Mouse (Mus musculus) kidney, embryonic 16.5 days (tissue): Measurements from ENCODE around the gene Lclat1. TPM values are rescaled to one million over a fixed set of nuclear protein-coding genes. Genes with fewer than 3 reads are reported as not detected.
A peak's percentile ranks its signal among the peaks of the same experiment; 100 is the strongest.

Experiments
- ATAC-seq: fragments of 200-750 bp; cut with Nextera tagmentation; 2 replicates; pipeline ENCODE4 v1.8.0; 2017; ENCODE audit warnings: moderate TSS enrichment; ENCODE audit not compliant: low FRiP score, low TSS enrichment
- H3K27ac ChIP-seq: fragments of 300-500 bp; sonication (generic); 2 replicates; pipeline ENCODE4 v1.5.1; 2014; ENCODE audit warnings: low read length
- H3K27me3 ChIP-seq: fragments of 300-500 bp; sonication (generic); 2 replicates; pipeline ENCODE4 v1.6.1; 2014; ENCODE audit warnings: low read length, control low read depth, mixed read lengths; ENCODE audit not compliant: insufficient read depth
- H3K36me3 ChIP-seq: fragments of 300-500 bp; sonication (generic); 2 replicates; pipeline ENCODE4 v1.6.1; 2014; ENCODE audit warnings: low read length, control low read depth, mixed read lengths; ENCODE audit not compliant: insufficient read depth
- H3K4me1 ChIP-seq: fragments of 300-500 bp; sonication (generic); 2 replicates; pipeline ENCODE4 v1.6.1; 2014; ENCODE audit warnings: low read length, control low read depth, mixed read lengths; ENCODE audit not compliant: insufficient read depth
- H3K4me2 ChIP-seq: fragments of 300-500 bp; sonication (generic); replicated peaks from 2 replicates; pipeline ENCODE4 v1.6.1; 2014; ENCODE audit warnings: low read depth, low read length
- H3K4me3 ChIP-seq: fragments of 300-500 bp; sonication (generic); 2 replicates; pipeline ENCODE4 v1.5.1; 2014; ENCODE audit warnings: mild to moderate bottlenecking, low read length
- H3K9ac ChIP-seq: fragments of 300-500 bp; sonication (generic); replicated peaks from 2 replicates; pipeline ENCODE4 v1.6.1; 2014; ENCODE audit warnings: low read length
- H3K9me3 ChIP-seq: fragments of 300-500 bp; sonication (generic); 2 replicates; pipeline ENCODE4 v1.6.1; 2016; ENCODE audit warnings: low read length, control low read depth
- WGBS: fragments of 180-500 bp; shearing (Covaris S2); extraction: QIAGEN DNeasy Blood & Tissue Kit; methylation state at CpG from one replicate; pipeline ENCODE4 v1.1.7; 2014; 5-methylcytosine and 5-hydroxymethylcytosine counted together
- polyA plus RNA-seq: library from polyadenylated mRNA; unstranded; fragments of >200 nt; fragmentation: Nextera tagmentation; extraction: Ambion mirVana; gene quantifications from 2 replicates; pipeline ENCODE4 v1.2.1, GENCODE M21; 2015

The Lclat1 gene
- polyA plus RNA-seq, 1 experiment from 2014 or later: 16.9 TPM

GRCm38 (mm10) chr17:73108170-73108887 is 544 bp downstream of the Lclat1 start:
- no peak; the same call in 1 of the 2 replicates for ATAC-seq
- H3K36me3 ChIP-seq: no peaks in the 10 kb centered on the region
- peak overlapping the region; percentile 90 for H3K4me2 ChIP-seq
- 2% methylated on average over 35 of the region's 35 CpGs for WGBS
- H3K9me3 ChIP-seq: no peaks in the 10 kb centered on the region
- H3K9ac ChIP-seq: peak overlapping the region; percentile 92
- peaks cover 27% of the 10 kb centered on the region for H3K4me1 ChIP-seq
- peak overlapping the region; percentile 92 for H3K4me3 ChIP-seq
- H3K27ac ChIP-seq: peak overlapping the region; percentile 73
- no peaks in the 10 kb centered on the region for H3K27me3 ChIP-seq

- H3K27me3 ChIP-seq: no peaks in the 10 kb centered on the region
- no peak overlapping the region for H3K27ac ChIP-seq
- no peaks in the 10 kb centered on the region for H3K36me3 ChIP-seq
- no peaks in the 10 kb centered on the region for H3K9me3 ChIP-seq
- H3K9ac ChIP-seq: peak overlapping the region; percentile 92; the same call in 1 of the 2 replicates
- WGBS: 75% methylated on average over 7 of the region's 7 CpGs
- H3K4me2 ChIP-seq: peak overlapping the region; percentile 90
- peak overlapping the region; percentile 92 for H3K4me3 ChIP-seq
- ATAC-seq: no peak
- H3K4me1 ChIP-seq: peaks cover 27% of the 10 kb centered on the region
Observed at GRCm38 (mm10) chr17:73108888-73109259, 1.1 kb downstream of the Lclat1 start.

GRCm38 (mm10) chr17:73112128-73112527 is 4.3 kb downstream of the Lclat1 start:
- peak overlapping the region; percentile 89; the same call in 1 of the 2 replicates for H3K27ac ChIP-seq

GRCm38 (mm10) chr17:73112601-73113000 is 4.8 kb downstream of the Lclat1 start:
- no peak overlapping the region for H3K4me2 ChIP-seq

More at GRCm38 (mm10) chr17:73112128-73112527, 4.3 kb downstream of the Lclat1 start:
- H3K4me1 ChIP-seq: peaks cover 27% of the 10 kb centered on the region
- 68% methylated on average over 7 of the region's 7 CpGs for WGBS
- no peaks in the 10 kb centered on the region for H3K9me3 ChIP-seq
- H3K36me3 ChIP-seq: no peaks in the 10 kb centered on the region
- H3K9ac ChIP-seq: no peak overlapping the region
- no peak for ATAC-seq
- H3K4me2 ChIP-seq: no peak overlapping the region
- H3K4me3 ChIP-seq: no peak overlapping the region
- no peaks in the 10 kb centered on the region for H3K27me3 ChIP-seq

GRCm38 (mm10) chr17:73113230-73113629 is 5.4 kb downstream of the Lclat1 start:
- peak overlapping the region; percentile 59 for H3K27ac ChIP-seq
- H3K4me3 ChIP-seq: no peak overlapping the region
- peak; percentile 77 for ATAC-seq
- H3K9me3 ChIP-seq: no peaks in the 10 kb centered on the region
- 53% methylated on average over 4 of the region's 4 CpGs for WGBS
- no peaks in the 10 kb centered on the region for H3K36me3 ChIP-seq
- H3K4me2 ChIP-seq: no peak overlapping the region
- no peaks in the 10 kb centered on the region for H3K27me3 ChIP-seq
- H3K4me1 ChIP-seq: peaks cover 23% of the 10 kb centered on the region
- H3K9ac ChIP-seq: no peak overlapping the region

More at GRCm38 (mm10) chr17:73112601-73113000, 4.8 kb downstream of the Lclat1 start:
- peak overlapping the region; percentile 89 for H3K27ac ChIP-seq
- no peaks in the 10 kb centered on the region for H3K36me3 ChIP-seq
- H3K4me3 ChIP-seq: no peak overlapping the region
- H3K9me3 ChIP-seq: no peaks in the 10 kb centered on the region
- 29% methylated on average over 6 of the region's 6 CpGs for WGBS
- peaks cover 23% of the 10 kb centered on the region for H3K4me1 ChIP-seq
- ATAC-seq: no peak
- no peak overlapping the region for H3K9ac ChIP-seq
- no peaks in the 10 kb centered on the region for H3K27me3 ChIP-seq

GRCm38 (mm10) chr17:73118134-73118533 is 10.3 kb downstream of the Lclat1 start:
- no peak overlapping the region for H3K27ac ChIP-seq
- H3K4me3 ChIP-seq: no peak overlapping the region
- H3K4me1 ChIP-seq: no peaks in the 10 kb centered on the region; the same call in 1 of the 2 replicates
- H3K4me2 ChIP-seq: no peak overlapping the region
- H3K36me3 ChIP-seq: no peaks in the 10 kb centered on the region
- WGBS: 92% methylated on average over 3 of the region's 3 CpGs
- no peak overlapping the region for H3K9ac ChIP-seq
- ATAC-seq: no peak
- no peaks in the 10 kb centered on the region for H3K27me3 ChIP-seq
- no peaks in the 10 kb centered on the region for H3K9me3 ChIP-seq

- no peaks in the 10 kb centered on the region for H3K4me1 ChIP-seq
- ATAC-seq: no peak
- H3K9ac ChIP-seq: no peak overlapping the region
- no peak overlapping the region for H3K27ac ChIP-seq
- WGBS: 65% methylated on average over 4 of the region's 4 CpGs
- no peak overlapping the region for H3K4me3 ChIP-seq
- H3K36me3 ChIP-seq: no peaks in the 10 kb centered on the region
- no peaks in the 10 kb centered on the region for H3K27me3 ChIP-seq
- H3K4me2 ChIP-seq: no peak overlapping the region
- H3K9me3 ChIP-seq: no peaks in the 10 kb centered on the region
Observed at GRCm38 (mm10) chr17:73118702-73119101, 10.9 kb downstream of the Lclat1 start.

- ATAC-seq: no peak
- H3K27ac ChIP-seq: no peak overlapping the region
- 76% methylated on average over 6 of the region's 6 CpGs for WGBS
Observed at GRCm38 (mm10) chr17:73119150-73119549, 11.4 kb downstream of the Lclat1 start.

GRCm38 (mm10) chr17:73120545-73120944 is 12.8 kb downstream of the Lclat1 start:
- H3K4me3 ChIP-seq: no peak overlapping the region
- no peak for ATAC-seq
- H3K9ac ChIP-seq: no peak overlapping the region
- no peaks in the 10 kb centered on the region for H3K9me3 ChIP-seq
- no peaks in the 10 kb centered on the region for H3K36me3 ChIP-seq
- no peaks in the 10 kb centered on the region for H3K27me3 ChIP-seq
- WGBS: 83% methylated on average over 5 of the region's 5 CpGs
- no peak overlapping the region for H3K27ac ChIP-seq
- H3K4me1 ChIP-seq: no peaks in the 10 kb centered on the region
- H3K4me2 ChIP-seq: no peak overlapping the region

More at GRCm38 (mm10) chr17:73119150-73119549, 11.4 kb downstream of the Lclat1 start:
- H3K9me3 ChIP-seq: no peaks in the 10 kb centered on the region
- H3K4me1 ChIP-seq: no peaks in the 10 kb centered on the region
- H3K4me2 ChIP-seq: no peak overlapping the region
- no peak overlapping the region for H3K9ac ChIP-seq
- H3K27me3 ChIP-seq: no peaks in the 10 kb centered on the region
- H3K4me3 ChIP-seq: no peak overlapping the region
- no peaks in the 10 kb centered on the region for H3K36me3 ChIP-seq

GRCm38 (mm10) chr17:73121726-73122125 is 13.9 kb downstream of the Lclat1 start:
- Histone ChIP-seq H3K9ac (no peak overlapping the region), H3K4me3 (no peak overlapping the region), H3K9me3 (no peaks in the 10 kb centered on the region), H3K4me2 (no peak overlapping the region), H3K27ac (no peak overlapping the region), H3K4me1 (no peaks in the 10 kb centered on the region), H3K27me3 (no peaks in the 10 kb centered on the region), H3K36me3 (no peaks in the 10 kb centered on the region)
- WGBS: 74% methylated on average over 2 of the region's 2 CpGs
- no peak for ATAC-seq
